Mouse (Mus musculus) gastrocnemius, adult 8-10 months (tissue): ENCODE data around the gene Trpc1. TPM values are rescaled to one million over a fixed set of nuclear protein-coding genes. Genes with fewer than 3 reads are reported as not detected.

Experiments
- total RNA-seq, 4 experiments: library from RNA; stranded (reverse); gene quantifications; 2 replicates each; pipeline ENCODE4 v1.2.4; 2022

Trpc1 gene
- total RNA-seq, 4 experiments from 2014 or later: 0.72 to 1.2 (median 1.0) TPM

Other genes with a start within 250 kb of the Trpc1 start
- gene U2surp, start 238.4 kb downstream of the Trpc1 start, total RNA-seq: 10 to 100 TPM; 20.8 to 27.5 (median 25.5) TPM
- 1 to 10 TPM; 1.9 to 3.7 (median 2.3) TPM for gene Paqr9, start 190.7 kb downstream of the Trpc1 start, total RNA-seq
- gene Pcolce2, start 112.8 kb downstream of the Trpc1 start, total RNA-seq: 1 to 10 TPM; 2.9 to 6.4 (median 5.8) TPM
- gene Pls1, start 94.9 kb upstream of the Trpc1 start, total RNA-seq: not detected
- 1 to 10 TPM; 3.0 to 3.7 (median 3.5) TPM for gene Atr, start 107.2 kb upstream of the Trpc1 start, total RNA-seq
- gene Xrn1, start 204.4 kb upstream of the Trpc1 start, total RNA-seq: 10 to 100 TPM in 3 of 4 experiments, 1 to 10 TPM in 1; 8.4 to 13.6 (median 11.3) TPM